Mouse (Mus musculus) stomach, postnatal 0 days (tissue): ENCODE results near the gene Gm10840.
A peak's percentile ranks its signal among the peaks of the same experiment; 100 is the strongest.

Source experiments
- CTCF ChIP-seq: IDR thresholded peaks from 2 replicates; pipeline ENCODE4 v1.5.1; 2016; ENCODE audit warnings: antibody characterized with exemption, low read depth, mild to moderate bottlenecking, moderate library complexity
- EP300 ChIP-seq: optimal IDR thresholded peaks from 2 replicates; pipeline ENCODE3; 2016; ENCODE audit warnings: antibody characterized with exemption

- peak; percentile 36; the same call in 1 of the 2 replicates for TF ChIP-seq CTCF
- no peak for TF ChIP-seq EP300
Measured at GRCm38 (mm10) chr11:106159921-106160840, 469 bp upstream of the Gm10840 start.
